Mouse (Mus musculus): ENCODE data around the gene Igf1r. TPM values are rescaled to one million over a fixed set of nuclear protein-coding genes. Genes with fewer than 3 reads are reported as not detected.
"Not testable (repeated sequence)": the region's sequence is repeated elsewhere in the genome, so short reads cannot be mapped to it uniquely, and the experiment has no call there.

The Igf1r gene
- polyA plus RNA-seq, 1 experiment from 2014 or later, result 16.3 TPM

- DNase-seq (ENCODE audit: low spot score), result no peak
- Histone ChIP-seq H3K36me3 (ENCODE audit: control insufficient read depth, insufficient read depth, low read length) (no peaks in the 10 kb centered on the region), H3K9me3 (replicated peaks; ENCODE audit: control insufficient read depth, low read length) (no peaks in the 10 kb centered on the region), H3K27ac (ENCODE audit: low read depth, low read length) (no peak overlapping the region), H3K4me3 (ENCODE audit: low read depth, low read length) (no peak overlapping the region), H3K4me1 (ENCODE audit: control insufficient read depth, insufficient read depth, low read length) (peaks cover 12% of the 10 kb centered on the region), H3K27me3 (replicated peaks; ENCODE audit: control insufficient read depth, insufficient read depth, low read length) (0 out of 2 replicates have a peak, but pooled peaks cover 4% of the 10 kb centered on the region), H3K4me2 (ENCODE audit: low read length) (no peak overlapping the region), H3K9ac (ENCODE audit: low read length) (no peak overlapping the region)
- ATAC-seq, result no peak
- 10% methylated on average over 7 of the region's 7 CpGs for WGBS
Observed at GRCm38 (mm10) chr7:68265391-68265790, 312.8 kb downstream of the Igf1r start.

GRCm38 (mm10) chr7:68266691-68267090, 314.1 kb downstream of the Igf1r start:
- H3K27ac ChIP-seq (ENCODE audit: low read depth, low read length), result no peak overlapping the region
- H3K9me3 ChIP-seq (replicated peaks; ENCODE audit: control insufficient read depth, low read length), result no peaks in the 10 kb centered on the region
- 50% methylated on average over 6 of the region's 6 CpGs for WGBS
- no peaks in the 10 kb centered on the region for H3K36me3 ChIP-seq (ENCODE audit: control insufficient read depth, insufficient read depth, low read length)
- peaks cover 12% of the 10 kb centered on the region for H3K4me1 ChIP-seq (ENCODE audit: control insufficient read depth, insufficient read depth, low read length)
- no peak overlapping the region for H3K4me2 ChIP-seq (ENCODE audit: low read length)
- 0 out of 2 replicates have a peak, but pooled peaks cover 4% of the 10 kb centered on the region for H3K27me3 ChIP-seq (replicated peaks; ENCODE audit: control insufficient read depth, insufficient read depth, low read length)
- ATAC-seq (no peak), DNase-seq (ENCODE audit: low spot score) (no peak)
- no peak overlapping the region for H3K9ac ChIP-seq (ENCODE audit: low read length)
- no peak overlapping the region for H3K4me3 ChIP-seq (ENCODE audit: low read depth, low read length)

- no peak overlapping the region for H3K9ac ChIP-seq (ENCODE audit: low read length)
- no peaks in the 10 kb centered on the region for H3K4me1 ChIP-seq (ENCODE audit: control insufficient read depth, insufficient read depth, low read length)
- no peaks in the 10 kb centered on the region for H3K36me3 ChIP-seq (ENCODE audit: control insufficient read depth, insufficient read depth, low read length)
- 63% methylated on average over 4 of the region's 4 CpGs for WGBS
- H3K27ac ChIP-seq (ENCODE audit: low read depth, low read length), result no peak overlapping the region
- no peak overlapping the region for H3K4me3 ChIP-seq (ENCODE audit: low read depth, low read length)
- DNase-seq (ENCODE audit: low spot score) (no peak), ATAC-seq (no peak)
- no peaks in the 10 kb centered on the region for H3K9me3 ChIP-seq (replicated peaks; ENCODE audit: control insufficient read depth, low read length)
- no peaks in the 10 kb centered on the region; the same call in 1 of the 2 replicates for H3K27me3 ChIP-seq (replicated peaks; ENCODE audit: control insufficient read depth, insufficient read depth, low read length)
- no peak overlapping the region for H3K4me2 ChIP-seq (ENCODE audit: low read length)
Observed at GRCm38 (mm10) chr7:68270551-68270950, 317.9 kb downstream of the Igf1r start.

- H3K9me3 ChIP-seq (replicated peaks; ENCODE audit: control insufficient read depth, low read length), result no peaks in the 10 kb centered on the region
- DNase-seq (ENCODE audit: low spot score), result no peak
Observed at GRCm38 (mm10) chr7:68271816-68272215, 319.2 kb downstream of the Igf1r start.

GRCm38 (mm10) chr7:68272607-68273006, 320.0 kb downstream of the Igf1r start:
- H3K9ac ChIP-seq (ENCODE audit: low read length), result no peak overlapping the region
- DNase-seq (ENCODE audit: low spot score), result no peak
- no peaks in the 10 kb centered on the region for H3K36me3 ChIP-seq (ENCODE audit: control insufficient read depth, insufficient read depth, low read length)
- H3K4me1 ChIP-seq (ENCODE audit: control insufficient read depth, insufficient read depth, low read length), result peaks cover 9% of the 10 kb centered on the region
- H3K27me3 ChIP-seq (replicated peaks; ENCODE audit: control insufficient read depth, insufficient read depth, low read length), result peaks cover 7% of the 10 kb centered on the region; the same call in 1 of the 2 replicates
- ATAC-seq, result no peak
- 86% methylated on average over 10 of the region's 10 CpGs for WGBS
- H3K4me2 ChIP-seq (ENCODE audit: low read length), result no peak overlapping the region
- H3K4me3 ChIP-seq (ENCODE audit: low read depth, low read length), result no peak overlapping the region
- H3K9me3 ChIP-seq (replicated peaks; ENCODE audit: control insufficient read depth, low read length), result no peaks in the 10 kb centered on the region
- no peak overlapping the region for H3K27ac ChIP-seq (ENCODE audit: low read depth, low read length)

More at GRCm38 (mm10) chr7:68271816-68272215, 319.2 kb downstream of the Igf1r start:
- H3K36me3 ChIP-seq (ENCODE audit: control insufficient read depth, insufficient read depth, low read length), result no peaks in the 10 kb centered on the region
- no peak overlapping the region for H3K27ac ChIP-seq (ENCODE audit: low read depth, low read length)
- WGBS, result 89% methylated on average over 6 of the region's 6 CpGs
- no peak overlapping the region for H3K9ac ChIP-seq (ENCODE audit: low read length)
- H3K4me1 ChIP-seq (ENCODE audit: control insufficient read depth, insufficient read depth, low read length), result peaks cover 9% of the 10 kb centered on the region
- ATAC-seq, result no peak
- no peak overlapping the region for H3K4me2 ChIP-seq (ENCODE audit: low read length)
- no peak overlapping the region for H3K4me3 ChIP-seq (ENCODE audit: low read depth, low read length)
- peaks cover 7% of the 10 kb centered on the region; the same call in 1 of the 2 replicates for H3K27me3 ChIP-seq (replicated peaks; ENCODE audit: control insufficient read depth, insufficient read depth, low read length)

GRCm38 (mm10) chr7:68273515-68273914, 320.9 kb downstream of the Igf1r start, which contains the start of gene Fam169b:
Fam169b (plus strand) TSS chr7:68273839.
- ATAC-seq (no peak), DNase-seq (ENCODE audit: low spot score) (no peak)
- no peak within 1 kb of the TSS for H3K4me3 ChIP-seq (ENCODE audit: low read depth, low read length)
- H3K4me2 ChIP-seq (ENCODE audit: low read length), result no peak within 1 kb of the TSS
- peaks cover 7% of the 10 kb centered on the region; the same call in 1 of the 2 replicates for H3K27me3 ChIP-seq (replicated peaks; ENCODE audit: control insufficient read depth, insufficient read depth, low read length)
- H3K4me1 ChIP-seq (ENCODE audit: control insufficient read depth, insufficient read depth, low read length), result peaks cover 9% of the 10 kb centered on the region
- H3K9me3 ChIP-seq (replicated peaks; ENCODE audit: control insufficient read depth, low read length), result no peaks in the 10 kb centered on the region
- no peak within 1 kb of the TSS for H3K27ac ChIP-seq (ENCODE audit: low read depth, low read length)
- H3K36me3 ChIP-seq (ENCODE audit: control insufficient read depth, insufficient read depth, low read length), result no peaks in the 10 kb centered on the region
- no peak within 1 kb of the TSS for H3K9ac ChIP-seq (ENCODE audit: low read length)

- peaks cover 9% of the 10 kb centered on the region for H3K4me1 ChIP-seq (ENCODE audit: control insufficient read depth, insufficient read depth, low read length)
- no peaks in the 10 kb centered on the region for H3K9me3 ChIP-seq (replicated peaks; ENCODE audit: control insufficient read depth, low read length)
- 49% methylated on average over 2 of the region's 2 CpGs for WGBS
- no peak overlapping the region for H3K27ac ChIP-seq (ENCODE audit: low read depth, low read length)
- no peak for DNase-seq (ENCODE audit: low spot score)
- H3K4me2 ChIP-seq (ENCODE audit: low read length), result no peak overlapping the region
- ATAC-seq, result no peak
- H3K4me3 ChIP-seq (ENCODE audit: low read depth, low read length), result no peak overlapping the region
- H3K27me3 ChIP-seq (replicated peaks; ENCODE audit: control insufficient read depth, insufficient read depth, low read length), result peaks cover 7% of the 10 kb centered on the region; the same call in 1 of the 2 replicates
- H3K9ac ChIP-seq (ENCODE audit: low read length), result no peak overlapping the region
- no peaks in the 10 kb centered on the region for H3K36me3 ChIP-seq (ENCODE audit: control insufficient read depth, insufficient read depth, low read length)
Observed at GRCm38 (mm10) chr7:68274218-68274617, 321.6 kb downstream of the Igf1r start.

GRCm38 (mm10) chr7:68274951-68275350, 322.3 kb downstream of the Igf1r start:
- DNase-seq (ENCODE audit: low spot score) (no peak), ATAC-seq (no peak)
- Histone ChIP-seq H3K36me3 (ENCODE audit: control insufficient read depth, insufficient read depth, low read length) (no peaks in the 10 kb centered on the region), H3K9ac (ENCODE audit: low read length) (no peak overlapping the region), H3K4me1 (ENCODE audit: control insufficient read depth, insufficient read depth, low read length) (peaks cover 9% of the 10 kb centered on the region), H3K27ac (ENCODE audit: low read depth, low read length) (no peak overlapping the region), H3K27me3 (replicated peaks; ENCODE audit: control insufficient read depth, insufficient read depth, low read length) (peaks cover 7% of the 10 kb centered on the region; the same call in 1 of the 2 replicates), H3K4me2 (ENCODE audit: low read length) (no peak overlapping the region), H3K4me3 (ENCODE audit: low read depth, low read length) (no peak overlapping the region), H3K9me3 (replicated peaks; ENCODE audit: control insufficient read depth, low read length) (no peaks in the 10 kb centered on the region)
- 82% methylated on average over 9 of the region's 9 CpGs for WGBS

GRCm38 (mm10) chr7:68275445-68275837, 322.8 kb downstream of the Igf1r start:
- not testable (repeated sequence) for H3K27me3 ChIP-seq (replicated peaks; ENCODE audit: control insufficient read depth, insufficient read depth, low read length)

More at GRCm38 (mm10) chr7:68275445-68275837, 322.8 kb downstream of the Igf1r start:
- WGBS, result 46% methylated on average over 9 of the region's 9 CpGs
- Histone ChIP-seq H3K4me3 (ENCODE audit: low read depth, low read length) (peak overlapping the region; percentile 25; the same call in 1 of the 2 replicates), H3K4me2 (ENCODE audit: low read length) (peak overlapping the region; percentile 55)
- not testable (repeated sequence) for H3K9me3 ChIP-seq (replicated peaks; ENCODE audit: control insufficient read depth, low read length); H3K36me3 ChIP-seq (ENCODE audit: control insufficient read depth, insufficient read depth, low read length); H3K4me1 ChIP-seq (ENCODE audit: control insufficient read depth, insufficient read depth, low read length); ATAC-seq; H3K27ac ChIP-seq (ENCODE audit: low read depth, low read length); H3K9ac ChIP-seq (ENCODE audit: low read length); DNase-seq (ENCODE audit: low spot score)

All from forebrain, embryonic 14.5 days (tissue).